Mouse (Mus musculus): ENCODE measurements around the gene Rfx3. TPM values are rescaled to one million over a fixed set of nuclear protein-coding genes. Genes with fewer than 3 reads are reported as not detected.

The Rfx3 gene
- 12.0 and 13.6 TPM in 2 replicates for polyA plus RNA-seq (2014; fragmentation: Nextera tagmentation; extraction: Ambion mirVana)

DNA sequence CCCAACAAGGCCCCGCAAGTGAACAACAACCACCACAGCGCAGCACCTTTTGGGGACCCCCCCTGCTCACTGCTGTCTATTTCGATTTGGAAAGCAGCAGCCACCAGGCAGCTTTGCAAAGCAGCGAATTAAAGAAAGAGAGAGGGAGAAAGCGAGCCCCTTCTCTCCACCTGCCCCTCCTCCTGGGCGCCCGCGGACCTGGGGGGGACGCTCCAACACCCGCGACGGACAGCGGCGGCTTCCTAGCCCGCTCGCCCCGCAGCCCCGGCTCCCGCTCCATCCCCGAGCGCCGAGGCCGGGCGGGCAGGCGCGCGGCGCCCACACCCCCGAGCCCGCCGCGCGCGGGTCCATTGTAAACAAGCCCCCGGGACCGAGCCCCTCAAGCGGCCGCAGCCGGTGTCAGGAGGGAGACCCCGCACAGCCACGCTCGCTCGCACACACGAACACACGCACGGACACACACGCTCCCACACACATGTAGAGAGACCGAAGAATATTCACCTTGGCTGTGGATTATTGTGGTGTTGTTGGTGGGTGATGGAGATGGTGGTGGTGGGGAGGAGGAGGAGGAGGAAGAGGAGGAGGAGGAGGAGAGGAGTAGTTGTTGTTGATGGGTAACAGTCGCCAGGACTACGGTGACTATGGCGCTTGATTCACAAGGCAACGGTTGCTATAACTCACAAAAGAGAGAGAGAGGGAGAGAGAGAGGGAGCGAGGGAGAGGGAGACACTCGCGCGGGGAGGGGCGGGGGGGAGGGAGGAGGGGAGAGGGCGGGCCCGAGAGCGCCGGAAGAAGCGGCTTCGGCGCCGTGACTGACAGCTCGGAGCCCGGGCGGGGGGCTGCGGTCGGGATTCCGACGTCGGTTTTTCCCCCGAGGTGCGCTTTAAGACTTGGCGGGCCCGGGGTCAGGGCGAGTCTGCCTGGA lies at the start of gene Rfx3:
Rfx3 (minus strand) TSS at position 696 of the 925 bp plus-strand sequence.
- WGBS: under 1% methylated on average over 77 of the region's 78 CpGs
- H3K4me3 ChIP-seq (ENCODE audit: low read depth, low read length): peak within 1 kb of the TSS; percentile 83
- H3K36me3 ChIP-seq (ENCODE audit: control insufficient read depth, insufficient read depth, low read length): no peaks in the 10 kb centered on the region
- H3K4me1 ChIP-seq (replicated peaks; ENCODE audit: control insufficient read depth, insufficient read depth, low read length): no peaks in the 10 kb centered on the region
- H3K9ac ChIP-seq (ENCODE audit: low read length): peak within 1 kb of the TSS; percentile 93
- no peaks in the 10 kb centered on the region for H3K9me3 ChIP-seq (ENCODE audit: control insufficient read depth, low read length)
- H3K27me3 ChIP-seq (replicated peaks; ENCODE audit: control insufficient read depth, insufficient read depth, low read length): no peaks in the 10 kb centered on the region
- ATAC-seq (replicated peaks; ENCODE audit: low FRiP score, low TSS enrichment, low read depth) (peak; percentile 89), DNase-seq (ENCODE audit: low spot score) (peak; percentile 81)
- H3K27ac ChIP-seq (ENCODE audit: low read depth): peak within 1 kb of the TSS; percentile 100
- H3K4me2 ChIP-seq (ENCODE audit: low read length): peak within 1 kb of the TSS; percentile 76

DNA sequence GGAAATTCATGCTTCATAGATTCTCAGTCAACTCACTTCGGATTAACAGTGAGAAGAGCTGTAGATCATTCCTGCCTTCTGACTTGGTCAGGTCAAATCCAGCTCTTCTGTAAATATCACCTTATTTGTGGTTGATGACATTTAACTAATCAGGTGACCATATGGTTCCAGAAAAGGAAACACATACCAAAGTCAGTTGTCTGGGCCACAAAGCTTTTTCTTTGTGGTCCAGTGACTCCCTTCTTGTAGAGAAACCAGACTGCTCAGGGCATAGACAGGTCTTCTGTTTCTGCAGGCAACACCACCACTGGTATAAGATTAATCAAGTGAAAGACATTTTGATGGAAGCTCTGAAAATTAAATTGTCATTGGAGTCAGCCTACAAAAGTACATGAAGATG lies 41.1 kb upstream of the Rfx3 start:
- no peak overlapping the region for H3K4me3 ChIP-seq (ENCODE audit: low read depth, low read length)
- no peaks in the 10 kb centered on the region for H3K9me3 ChIP-seq (ENCODE audit: control insufficient read depth, low read length)
- H3K36me3 ChIP-seq (ENCODE audit: control insufficient read depth, insufficient read depth, low read length): no peaks in the 10 kb centered on the region
- no peaks in the 10 kb centered on the region for H3K27me3 ChIP-seq (replicated peaks; ENCODE audit: control insufficient read depth, insufficient read depth, low read length)
- ATAC-seq (replicated peaks; ENCODE audit: low FRiP score, low TSS enrichment, low read depth) (no peak), DNase-seq (ENCODE audit: low spot score) (no peak)
- no peak overlapping the region for H3K9ac ChIP-seq (ENCODE audit: low read length)
- no peak overlapping the region for H3K4me2 ChIP-seq (ENCODE audit: low read length)
- H3K4me1 ChIP-seq (replicated peaks; ENCODE audit: control insufficient read depth, insufficient read depth, low read length): no peaks in the 10 kb centered on the region
- 84% methylated on average over 1 of the region's 1 CpGs for WGBS
- no peak overlapping the region for H3K27ac ChIP-seq (ENCODE audit: low read depth)

DNA sequence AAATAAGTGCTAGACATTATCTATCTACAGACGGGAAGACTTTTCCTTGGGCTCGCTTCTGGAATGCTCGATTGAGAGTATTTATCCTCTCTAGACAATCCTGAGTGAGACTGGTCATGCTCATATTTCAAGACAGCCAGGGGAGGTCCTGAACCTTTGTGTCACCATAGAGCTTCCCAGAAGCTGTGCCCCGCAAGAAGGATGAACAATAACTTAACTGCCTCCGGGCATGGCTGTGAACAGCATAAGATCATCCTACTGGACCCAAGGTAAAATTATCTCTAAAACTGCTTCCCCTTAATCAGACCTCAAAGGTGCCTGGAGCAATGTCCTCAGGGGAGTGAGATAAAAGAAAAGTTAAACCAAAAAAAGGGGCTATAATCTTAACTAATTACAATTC lies 40.6 kb upstream of the Rfx3 start:
- ATAC-seq (replicated peaks; ENCODE audit: low FRiP score, low TSS enrichment, low read depth) (no peak), DNase-seq (ENCODE audit: low spot score) (no peak)
- H3K4me3 ChIP-seq (ENCODE audit: low read depth, low read length): no peak overlapping the region
- no peak overlapping the region for H3K9ac ChIP-seq (ENCODE audit: low read length)
- no peak overlapping the region for H3K4me2 ChIP-seq (ENCODE audit: low read length)
- H3K9me3 ChIP-seq (ENCODE audit: control insufficient read depth, low read length): no peaks in the 10 kb centered on the region
- H3K36me3 ChIP-seq (ENCODE audit: control insufficient read depth, insufficient read depth, low read length): no peaks in the 10 kb centered on the region
- H3K4me1 ChIP-seq (replicated peaks; ENCODE audit: control insufficient read depth, insufficient read depth, low read length): no peaks in the 10 kb centered on the region
- H3K27me3 ChIP-seq (replicated peaks; ENCODE audit: control insufficient read depth, insufficient read depth, low read length): no peaks in the 10 kb centered on the region
- H3K27ac ChIP-seq (ENCODE audit: low read depth): no peak overlapping the region
- WGBS: 77% methylated on average over 5 of the region's 5 CpGs

DNA sequence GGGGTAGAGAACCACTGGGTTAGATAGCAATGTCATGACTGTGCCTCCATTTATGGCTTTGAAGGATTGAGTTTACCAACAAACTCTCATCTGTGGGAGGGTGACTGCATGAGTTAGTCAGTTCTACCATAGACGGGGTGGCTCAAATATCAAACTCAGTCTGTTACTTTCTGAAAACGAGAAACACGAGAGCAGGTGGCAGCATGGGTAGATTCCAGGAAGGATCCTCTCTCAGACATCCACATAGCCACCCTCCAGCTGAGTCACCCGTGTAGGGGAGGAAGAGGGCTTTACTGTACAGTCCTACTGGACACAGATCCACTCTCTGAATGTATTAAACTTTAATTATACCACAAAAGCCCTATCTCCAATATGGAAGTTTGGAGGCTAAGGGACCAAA lies 38.3 kb upstream of the Rfx3 start:
- Histone ChIP-seq H3K36me3 (ENCODE audit: control insufficient read depth, insufficient read depth, low read length) (no peaks in the 10 kb centered on the region), H3K9me3 (ENCODE audit: control insufficient read depth, low read length) (no peaks in the 10 kb centered on the region), H3K27me3 (replicated peaks; ENCODE audit: control insufficient read depth, insufficient read depth, low read length) (no peaks in the 10 kb centered on the region), H3K4me1 (replicated peaks; ENCODE audit: control insufficient read depth, insufficient read depth, low read length) (no peaks in the 10 kb centered on the region), H3K27ac (ENCODE audit: low read depth) (no peak overlapping the region), H3K9ac (ENCODE audit: low read length) (no peak overlapping the region), H3K4me2 (ENCODE audit: low read length) (no peak overlapping the region), H3K4me3 (ENCODE audit: low read depth, low read length) (no peak overlapping the region)
- ATAC-seq (replicated peaks; ENCODE audit: low FRiP score, low TSS enrichment, low read depth) (no peak), DNase-seq (ENCODE audit: low spot score) (no peak)
- WGBS: 89% methylated on average over 4 of the region's 4 CpGs

DNA sequence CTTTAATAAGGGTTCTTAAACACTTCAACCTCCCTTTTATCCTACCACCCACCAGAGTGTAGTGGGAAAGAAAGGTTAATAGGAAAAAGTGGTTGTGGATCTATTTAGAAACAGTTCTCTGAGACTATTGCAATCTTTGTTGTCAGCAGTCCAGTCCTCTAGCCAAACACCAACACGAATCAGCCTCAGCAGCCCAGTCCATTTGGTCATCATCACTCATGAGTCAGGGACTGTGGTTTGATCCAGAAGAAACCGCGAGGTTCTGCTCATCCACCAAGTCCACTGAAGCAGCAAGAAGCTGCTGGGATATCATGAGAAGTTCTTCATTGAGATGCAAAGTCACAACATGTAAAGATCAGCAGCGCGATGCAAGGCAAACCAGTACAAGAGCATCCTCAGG lies 35.8 kb upstream of the Rfx3 start:
- WGBS: 84% methylated on average over 5 of the region's 5 CpGs
- Histone ChIP-seq H3K9ac (ENCODE audit: low read length) (no peak overlapping the region), H3K36me3 (ENCODE audit: control insufficient read depth, insufficient read depth, low read length) (no peaks in the 10 kb centered on the region), H3K4me1 (replicated peaks; ENCODE audit: control insufficient read depth, insufficient read depth, low read length) (no peaks in the 10 kb centered on the region), H3K27ac (ENCODE audit: low read depth) (no peak overlapping the region), H3K27me3 (replicated peaks; ENCODE audit: control insufficient read depth, insufficient read depth, low read length) (no peaks in the 10 kb centered on the region), H3K4me3 (ENCODE audit: low read depth, low read length) (no peak overlapping the region), H3K9me3 (ENCODE audit: control insufficient read depth, low read length) (no peaks in the 10 kb centered on the region), H3K4me2 (ENCODE audit: low read length) (no peak overlapping the region)
- DNase-seq (ENCODE audit: low spot score): no peak
- no peak for ATAC-seq (replicated peaks; ENCODE audit: low FRiP score, low TSS enrichment, low read depth)

DNA sequence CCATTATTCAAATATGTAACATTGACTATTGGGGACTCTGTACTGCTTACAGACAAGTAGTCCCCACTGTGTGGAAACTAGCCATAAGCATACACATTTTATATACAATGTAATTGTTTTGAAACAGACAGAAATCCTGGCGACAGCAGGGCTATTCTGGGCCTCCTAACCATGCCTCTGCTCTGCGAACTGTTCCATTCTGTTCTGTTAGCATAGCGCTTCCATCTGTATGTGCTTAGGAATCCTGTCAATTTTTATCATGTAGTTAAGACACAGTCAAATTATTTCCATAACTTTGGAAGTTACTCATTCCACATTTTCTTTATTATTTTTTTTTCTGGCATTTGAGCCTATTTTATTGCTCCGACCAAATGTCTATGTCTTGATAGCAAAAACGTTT lies 34.0 kb upstream of the Rfx3 start:
- no peaks in the 10 kb centered on the region for H3K4me1 ChIP-seq (replicated peaks; ENCODE audit: control insufficient read depth, insufficient read depth, low read length)
- WGBS: 72% methylated on average over 5 of the region's 5 CpGs
- DNase-seq (ENCODE audit: low spot score) (no peak), ATAC-seq (replicated peaks; ENCODE audit: low FRiP score, low TSS enrichment, low read depth) (no peak)
- no peak overlapping the region for H3K9ac ChIP-seq (ENCODE audit: low read length)
- H3K27ac ChIP-seq (ENCODE audit: low read depth): no peak overlapping the region
- H3K4me2 ChIP-seq (ENCODE audit: low read length): no peak overlapping the region
- no peak overlapping the region for H3K4me3 ChIP-seq (ENCODE audit: low read depth, low read length)
- no peaks in the 10 kb centered on the region for H3K9me3 ChIP-seq (ENCODE audit: control insufficient read depth, low read length)
- H3K27me3 ChIP-seq (replicated peaks; ENCODE audit: control insufficient read depth, insufficient read depth, low read length): no peaks in the 10 kb centered on the region
- H3K36me3 ChIP-seq (ENCODE audit: control insufficient read depth, insufficient read depth, low read length): no peaks in the 10 kb centered on the region

DNA sequence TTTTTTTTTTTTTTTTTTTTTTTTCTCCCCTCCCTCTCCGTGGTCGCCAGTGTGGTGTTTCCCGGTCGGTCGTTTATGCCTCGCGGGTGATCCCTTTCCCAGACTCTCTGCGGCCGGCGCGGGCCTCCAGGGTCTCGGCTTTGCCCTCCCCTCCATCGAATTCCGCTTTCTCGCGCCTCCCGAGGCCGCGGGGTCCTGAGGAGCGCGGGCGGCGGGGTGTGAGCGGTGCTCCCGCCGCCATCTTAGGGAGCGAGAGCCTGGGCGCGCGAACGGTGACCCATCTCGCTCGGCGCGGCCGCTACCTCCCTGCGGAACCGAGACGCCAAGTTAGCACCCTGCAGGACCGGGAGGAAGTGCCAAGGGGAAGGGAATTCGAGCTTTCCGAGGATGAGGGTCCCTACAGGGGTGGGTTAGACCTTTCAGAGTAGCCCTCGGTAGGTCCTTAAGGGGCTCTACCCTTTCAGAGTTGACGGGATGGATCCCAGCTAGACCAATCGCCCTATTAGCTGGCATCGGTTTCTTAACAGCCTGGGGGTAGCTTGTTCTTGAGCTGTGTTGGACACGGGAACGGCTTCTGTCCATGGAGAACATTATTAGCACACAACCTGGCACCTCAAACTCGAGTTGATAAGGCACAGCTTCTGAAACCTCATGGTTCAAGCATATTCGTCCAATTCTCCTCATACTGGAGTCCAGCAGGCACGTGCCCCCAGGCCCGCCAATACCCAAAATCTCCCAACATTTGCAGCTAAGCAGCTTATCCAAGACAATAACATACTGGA lies 943 bp upstream of the Rfx3 start:
- peak overlapping the region; percentile 83 for H3K4me3 ChIP-seq (ENCODE audit: low read depth, low read length)
- ATAC-seq (replicated peaks; ENCODE audit: low FRiP score, low TSS enrichment, low read depth) (peak; percentile 73), DNase-seq (ENCODE audit: low spot score) (peak; percentile 96)
- H3K27ac ChIP-seq (ENCODE audit: low read depth): peak overlapping the region; percentile 100
- 2% methylated on average over 52 of the region's 52 CpGs for WGBS
- H3K27me3 ChIP-seq (replicated peaks; ENCODE audit: control insufficient read depth, insufficient read depth, low read length): no peaks in the 10 kb centered on the region
- H3K36me3 ChIP-seq (ENCODE audit: control insufficient read depth, insufficient read depth, low read length): no peaks in the 10 kb centered on the region
- H3K9me3 ChIP-seq (ENCODE audit: control insufficient read depth, low read length): no peaks in the 10 kb centered on the region
- H3K4me1 ChIP-seq (replicated peaks; ENCODE audit: control insufficient read depth, insufficient read depth, low read length): no peaks in the 10 kb centered on the region
- peak overlapping the region; percentile 93 for H3K9ac ChIP-seq (ENCODE audit: low read length)
- H3K4me2 ChIP-seq (ENCODE audit: low read length): peak overlapping the region; percentile 76

DNA sequence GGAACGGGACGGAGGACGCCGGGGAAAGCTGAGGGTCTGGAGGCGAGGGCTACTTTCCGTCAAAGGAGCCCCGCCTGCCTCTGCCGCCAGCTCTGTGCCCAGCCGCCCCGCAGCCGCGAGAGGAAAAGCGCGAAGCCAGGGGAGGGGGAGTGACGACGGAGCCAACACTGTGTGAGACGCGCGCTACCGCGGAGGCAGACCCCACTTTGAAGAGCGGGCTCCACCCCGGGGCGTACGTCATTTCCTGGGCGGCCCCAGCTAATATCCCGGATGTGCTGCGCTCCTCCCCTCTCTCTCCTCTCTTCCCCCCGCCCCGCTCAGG lies 391 bp upstream of the Rfx3 start:
- Histone ChIP-seq H3K4me1 (replicated peaks; ENCODE audit: control insufficient read depth, insufficient read depth, low read length) (no peaks in the 10 kb centered on the region), H3K9me3 (ENCODE audit: control insufficient read depth, low read length) (no peaks in the 10 kb centered on the region), H3K36me3 (ENCODE audit: control insufficient read depth, insufficient read depth, low read length) (no peaks in the 10 kb centered on the region), H3K9ac (ENCODE audit: low read length) (peak overlapping the region; percentile 93), H3K27me3 (replicated peaks; ENCODE audit: control insufficient read depth, insufficient read depth, low read length) (no peaks in the 10 kb centered on the region), H3K4me3 (ENCODE audit: low read depth, low read length) (peak overlapping the region; percentile 83), H3K27ac (ENCODE audit: low read depth) (peak overlapping the region; percentile 100), H3K4me2 (ENCODE audit: low read length) (peak overlapping the region; percentile 76)
- ATAC-seq (replicated peaks; ENCODE audit: low FRiP score, low TSS enrichment, low read depth): peak; percentile 98
- peak; percentile 99 for DNase-seq (ENCODE audit: low spot score)
- under 1% methylated on average over 22 of the region's 30 CpGs for WGBS
